Mouse (Mus musculus): ENCODE results near the gene Pla2g4e. TPM values are rescaled to one million over a fixed set of nuclear protein-coding genes. Genes with fewer than 3 reads are reported as not detected.

Pla2g4e gene
- 0.04 TPM in 1 of 2 replicates, not detected in the other for polyA plus RNA-seq (2016; fragmentation: Nextera tagmentation; extraction: Ambion mirVana)

DNA sequence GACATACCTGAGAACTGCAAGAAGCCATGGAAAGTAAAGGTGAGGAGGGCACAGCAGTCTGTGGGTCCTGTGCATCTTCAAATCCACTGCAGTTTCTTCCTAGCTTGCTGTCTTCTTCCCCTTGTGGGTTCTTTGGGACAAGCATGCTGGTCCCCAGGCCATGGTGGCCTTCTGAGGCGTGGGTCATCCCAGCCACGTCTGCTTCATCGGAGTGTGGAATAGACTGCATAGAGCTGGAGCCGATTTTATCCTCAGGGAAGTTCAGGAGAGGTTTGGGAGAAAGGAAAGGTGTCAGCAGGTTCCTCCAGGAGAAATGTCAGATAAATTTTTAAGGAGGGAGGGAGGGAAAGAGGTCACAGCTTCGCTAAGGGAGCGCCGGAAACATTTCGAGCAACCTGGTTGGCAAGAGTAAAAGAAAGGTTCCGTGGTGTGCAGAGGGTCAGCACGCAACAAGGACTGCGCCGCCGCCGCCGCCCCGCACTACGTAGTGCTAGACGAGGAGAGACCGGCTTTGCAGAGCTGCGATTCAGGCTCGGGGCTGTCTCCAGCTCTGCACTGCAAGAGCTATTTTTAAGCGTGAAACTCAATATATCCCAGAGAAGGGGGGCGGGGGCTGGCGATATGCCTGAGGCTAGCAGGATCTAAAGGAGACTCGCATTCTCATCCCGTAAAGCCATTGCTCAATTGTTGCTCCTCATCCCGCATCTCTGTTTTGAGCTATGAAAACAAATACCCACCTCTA, at the start of gene Pla2g4e:
Gene Pla2g4e (minus strand): TSS at position 657 of the 742 bp plus-strand sequence.
- WGBS, result 4% methylated on average over 27 of the region's 27 CpGs
- peak; percentile 40 for DNase-seq (ENCODE audit: extremely low spot score, low spot score)
- H3K4me1 ChIP-seq, result peaks cover 12% of the 10 kb centered on the region
- peak within 1 kb of the TSS; percentile 52 for H3K4me3 ChIP-seq
- peaks cover 44% of the 10 kb centered on the region for H3K27me3 ChIP-seq (ENCODE audit: poor library complexity, severe bottlenecking)
- peak within 1 kb of the TSS; percentile 32 for H3K27ac ChIP-seq
- no peaks in the 10 kb centered on the region for H3K9me3 ChIP-seq
- H3K36me3 ChIP-seq (replicated peaks), result no peaks in the 10 kb centered on the region

DNA sequence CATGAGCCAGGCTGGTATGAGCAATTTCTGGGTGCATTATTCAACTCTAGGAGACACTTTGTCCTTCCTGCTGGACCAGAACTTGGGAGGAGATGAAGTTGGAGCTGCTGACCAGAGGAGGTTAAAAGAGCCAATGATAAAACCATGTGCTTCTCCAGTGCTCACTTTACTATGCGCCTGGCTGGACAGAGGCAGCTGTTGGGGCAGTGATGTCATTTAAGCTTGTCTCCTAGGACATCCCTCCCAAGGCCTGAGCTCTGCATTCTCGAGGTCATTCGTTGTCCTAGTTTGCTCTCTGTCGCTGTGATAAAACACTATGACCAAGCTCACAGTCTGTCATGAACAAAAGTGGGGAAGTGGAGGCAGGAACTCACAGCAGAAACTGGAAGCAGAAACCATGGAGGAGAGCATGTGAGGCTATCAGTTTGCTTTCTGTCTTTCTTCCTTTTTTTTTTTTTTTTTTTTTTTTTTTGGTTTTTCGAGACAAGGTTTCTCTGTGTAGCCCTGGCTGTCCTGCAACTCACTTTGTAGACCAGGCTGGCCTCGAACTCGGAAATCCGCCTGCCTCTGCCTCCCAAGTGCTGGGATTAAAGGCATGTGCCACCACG, 46.4 kb upstream of the Pla2g4e start:
- H3K9me3 ChIP-seq, result no peaks in the 10 kb centered on the region
- H3K27ac ChIP-seq, result no peak overlapping the region
- WGBS, result 88% methylated on average over 9 of the region's 9 CpGs
- no peaks in the 10 kb centered on the region for H3K27me3 ChIP-seq (ENCODE audit: poor library complexity, severe bottlenecking)
- H3K4me3 ChIP-seq, result no peak overlapping the region
- no peaks in the 10 kb centered on the region for H3K4me1 ChIP-seq
- no peaks in the 10 kb centered on the region for H3K36me3 ChIP-seq (replicated peaks)
- DNase-seq (ENCODE audit: extremely low spot score, low spot score), result no peak

DNA sequence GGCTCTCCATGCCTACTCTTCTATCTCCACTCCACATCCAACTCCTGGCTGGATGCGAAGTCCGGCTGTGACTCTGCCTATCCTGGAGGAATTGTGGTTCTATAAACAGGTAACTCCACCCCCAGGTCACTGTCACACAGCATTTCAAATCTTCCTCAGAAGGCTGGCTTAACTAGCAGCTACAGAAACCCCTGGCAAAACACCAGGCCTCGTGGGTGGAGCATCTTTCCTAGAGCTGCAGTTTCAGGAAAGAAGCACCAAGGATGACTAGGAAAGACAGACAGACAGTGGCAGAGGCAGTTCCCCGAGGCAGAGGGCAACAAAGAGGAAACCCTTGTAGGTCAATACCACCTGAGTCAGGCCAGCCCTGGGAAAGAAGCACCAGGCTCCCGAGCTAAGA, 43.9 kb upstream of the Pla2g4e start, which contains the start of gene Pla2g4d:
Gene Pla2g4d (minus strand): TSS at position 203 of the 400 bp plus-strand sequence.
- no peak within 1 kb of the TSS for H3K4me3 ChIP-seq
- no peaks in the 10 kb centered on the region for H3K9me3 ChIP-seq
- no peaks in the 10 kb centered on the region for H3K4me1 ChIP-seq
- no peak for DNase-seq (ENCODE audit: extremely low spot score, low spot score)
- 77% methylated on average over 5 of the region's 5 CpGs for WGBS
- H3K27ac ChIP-seq, result no peak within 1 kb of the TSS
- no peaks in the 10 kb centered on the region for H3K27me3 ChIP-seq (ENCODE audit: poor library complexity, severe bottlenecking)
- H3K36me3 ChIP-seq (replicated peaks), result no peaks in the 10 kb centered on the region

DNA sequence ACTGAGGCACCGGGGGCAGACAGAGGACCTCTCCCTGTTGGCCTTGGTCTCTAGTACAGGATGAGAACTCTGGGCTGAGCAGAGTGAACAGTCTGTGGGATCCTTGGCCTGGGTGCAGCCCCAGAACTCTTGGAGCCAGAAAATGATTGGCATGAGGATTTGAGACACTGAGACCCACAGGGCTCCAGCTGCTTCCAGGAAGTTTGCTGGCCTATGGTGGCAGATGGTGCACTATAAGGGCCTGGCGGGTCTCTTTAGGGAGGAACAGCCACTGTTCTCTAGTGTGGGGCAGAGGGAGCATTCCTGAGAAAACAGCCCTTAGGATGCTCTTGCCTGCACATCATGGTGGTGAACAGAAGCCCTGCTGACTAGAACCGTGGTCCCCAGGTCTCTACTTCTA, 43.3 kb upstream of the Pla2g4e start:
- H3K4me1 ChIP-seq, result no peaks in the 10 kb centered on the region
- H3K27me3 ChIP-seq (ENCODE audit: poor library complexity, severe bottlenecking), result no peaks in the 10 kb centered on the region
- no peak overlapping the region for H3K4me3 ChIP-seq
- H3K9me3 ChIP-seq, result no peaks in the 10 kb centered on the region
- DNase-seq (ENCODE audit: extremely low spot score, low spot score), result no peak
- H3K36me3 ChIP-seq (replicated peaks), result no peaks in the 10 kb centered on the region
- no peak overlapping the region for H3K27ac ChIP-seq
- WGBS, result 90% methylated on average over 3 of the region's 3 CpGs

DNA sequence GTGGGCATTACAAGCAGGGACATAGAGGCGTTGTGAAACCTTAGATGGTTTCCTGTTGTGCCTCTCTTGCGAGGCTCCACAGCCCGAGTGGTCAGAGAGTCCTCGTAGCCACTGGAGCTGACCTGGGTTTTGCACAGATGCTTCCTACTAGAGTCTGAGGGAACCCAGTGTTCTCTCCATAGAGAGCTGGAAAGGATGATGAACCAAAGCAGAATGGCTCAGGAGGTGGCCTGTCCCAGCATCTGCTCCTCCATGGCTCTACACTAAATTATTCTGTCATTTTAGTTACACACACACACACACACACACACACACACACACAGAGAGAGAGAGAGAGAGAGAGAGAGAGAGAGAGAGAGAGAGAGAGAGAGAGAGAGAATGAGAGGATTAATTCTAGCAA, 40.5 kb upstream of the Pla2g4e start:
- H3K4me1 ChIP-seq, result no peaks in the 10 kb centered on the region
- H3K4me3 ChIP-seq, result no peak overlapping the region
- H3K27ac ChIP-seq, result no peak overlapping the region
- no peak for DNase-seq (ENCODE audit: extremely low spot score, low spot score)
- WGBS, result 85% methylated on average over 4 of the region's 4 CpGs
- no peaks in the 10 kb centered on the region for H3K36me3 ChIP-seq (replicated peaks)
- no peaks in the 10 kb centered on the region for H3K27me3 ChIP-seq (ENCODE audit: poor library complexity, severe bottlenecking)
- H3K9me3 ChIP-seq, result no peaks in the 10 kb centered on the region

DNA sequence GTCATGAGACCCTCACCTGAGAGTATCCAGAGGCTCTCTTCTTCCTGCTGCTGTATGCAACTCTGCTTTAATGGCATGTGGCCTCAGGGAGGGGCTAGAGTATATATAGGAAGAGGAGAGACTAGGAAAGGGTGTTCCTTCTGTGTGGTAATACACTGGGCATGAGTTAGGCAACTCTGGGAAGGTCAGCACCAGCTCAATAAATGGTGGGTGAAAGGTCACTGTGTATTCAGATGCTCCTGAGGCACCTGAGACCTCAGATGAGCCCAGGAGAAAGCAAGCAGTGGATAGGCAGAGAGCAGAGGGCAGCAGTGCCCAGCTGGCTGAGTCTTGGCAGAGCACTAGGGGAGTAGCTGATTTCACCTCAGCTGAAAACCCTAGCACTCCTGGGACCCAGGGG, 39.6 kb upstream of the Pla2g4e start:
- no peak overlapping the region for H3K27ac ChIP-seq
- H3K36me3 ChIP-seq (replicated peaks), result no peaks in the 10 kb centered on the region
- no peak overlapping the region for H3K4me3 ChIP-seq
- no peaks in the 10 kb centered on the region for H3K4me1 ChIP-seq
- no peaks in the 10 kb centered on the region for H3K9me3 ChIP-seq
- no peaks in the 10 kb centered on the region for H3K27me3 ChIP-seq (ENCODE audit: poor library complexity, severe bottlenecking)
- no peak for DNase-seq (ENCODE audit: extremely low spot score, low spot score)

DNA sequence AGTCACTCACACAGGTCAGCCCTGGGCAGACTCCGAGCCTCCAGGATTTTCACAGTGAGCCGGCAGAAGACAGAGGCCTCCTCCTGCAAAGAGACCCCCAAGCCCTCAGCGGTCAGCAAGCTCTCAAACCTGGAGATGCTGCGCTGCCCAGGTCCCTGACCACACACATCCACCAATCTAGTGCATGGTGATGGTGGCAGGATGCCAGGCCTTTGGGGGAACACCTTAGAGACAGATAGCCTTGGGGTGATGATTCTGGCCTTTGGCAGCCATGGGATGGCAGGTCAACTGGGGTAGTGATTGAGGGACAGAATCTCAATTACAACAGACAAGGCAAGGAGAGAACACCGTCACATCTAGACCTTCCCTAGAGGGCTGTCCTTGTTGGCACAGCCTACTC, 39.0 kb upstream of the Pla2g4e start:
- no peak for DNase-seq (ENCODE audit: extremely low spot score, low spot score)
- Histone ChIP-seq H3K36me3 (replicated peaks) (no peaks in the 10 kb centered on the region), H3K4me1 (no peaks in the 10 kb centered on the region), H3K27ac (no peak overlapping the region), H3K4me3 (no peak overlapping the region), H3K27me3 (ENCODE audit: poor library complexity, severe bottlenecking) (no peaks in the 10 kb centered on the region), H3K9me3 (no peaks in the 10 kb centered on the region)
- 86% methylated on average over 5 of the region's 5 CpGs for WGBS

DNA sequence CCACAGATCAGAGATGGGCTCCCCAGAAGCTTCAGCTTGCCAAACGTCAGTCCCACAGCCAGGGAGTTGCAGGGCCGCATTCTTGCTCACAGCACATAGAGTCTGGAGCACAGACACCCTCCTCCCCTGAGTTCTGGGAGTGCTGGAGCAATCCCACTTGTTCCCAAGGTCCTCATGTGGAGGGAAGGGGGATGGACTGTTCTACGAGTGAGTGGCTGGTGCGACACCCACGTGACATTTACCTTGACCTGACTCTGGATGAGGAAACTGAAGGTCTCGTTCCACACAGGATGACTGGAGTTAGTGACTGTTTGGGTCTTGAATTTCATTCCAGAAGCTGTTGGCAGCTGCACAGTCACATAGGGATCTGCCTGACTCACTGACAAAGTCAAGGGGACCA, 38.4 kb upstream of the Pla2g4e start:
- Histone ChIP-seq H3K27me3 (ENCODE audit: poor library complexity, severe bottlenecking) (no peaks in the 10 kb centered on the region), H3K9me3 (no peaks in the 10 kb centered on the region), H3K4me3 (no peak overlapping the region), H3K36me3 (replicated peaks) (no peaks in the 10 kb centered on the region), H3K27ac (no peak overlapping the region), H3K4me1 (no peaks in the 10 kb centered on the region)
- 60% methylated on average over 6 of the region's 6 CpGs for WGBS
- DNase-seq (ENCODE audit: extremely low spot score, low spot score), result no peak

DNA sequence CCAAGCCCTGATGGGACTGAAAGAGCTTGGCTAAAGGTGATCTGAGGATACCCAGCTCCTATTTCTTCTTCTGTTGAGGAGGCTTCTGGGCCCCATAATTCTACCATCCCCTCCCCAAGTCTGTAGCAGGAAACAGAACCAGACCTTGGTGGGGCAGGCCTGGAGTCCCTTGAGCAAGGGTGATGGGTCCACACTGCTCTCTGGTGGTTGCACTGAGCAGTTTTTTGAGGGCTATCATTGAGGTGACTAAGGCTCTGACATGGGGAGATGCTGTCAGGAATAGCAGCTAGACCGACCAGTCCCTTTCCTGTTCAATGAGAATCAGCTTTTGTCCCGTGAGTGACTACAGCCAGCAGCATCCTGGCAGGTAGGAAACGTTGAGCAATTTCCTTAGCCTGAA, 36.1 kb upstream of the Pla2g4e start:
- Histone ChIP-seq H3K27ac (no peak overlapping the region), H3K27me3 (ENCODE audit: poor library complexity, severe bottlenecking) (no peaks in the 10 kb centered on the region), H3K36me3 (replicated peaks) (no peaks in the 10 kb centered on the region), H3K4me1 (no peaks in the 10 kb centered on the region), H3K4me3 (no peak overlapping the region), H3K9me3 (no peaks in the 10 kb centered on the region)
- WGBS, result 61% methylated on average over 3 of the region's 3 CpGs
- DNase-seq (ENCODE audit: extremely low spot score, low spot score), result no peak

DNA sequence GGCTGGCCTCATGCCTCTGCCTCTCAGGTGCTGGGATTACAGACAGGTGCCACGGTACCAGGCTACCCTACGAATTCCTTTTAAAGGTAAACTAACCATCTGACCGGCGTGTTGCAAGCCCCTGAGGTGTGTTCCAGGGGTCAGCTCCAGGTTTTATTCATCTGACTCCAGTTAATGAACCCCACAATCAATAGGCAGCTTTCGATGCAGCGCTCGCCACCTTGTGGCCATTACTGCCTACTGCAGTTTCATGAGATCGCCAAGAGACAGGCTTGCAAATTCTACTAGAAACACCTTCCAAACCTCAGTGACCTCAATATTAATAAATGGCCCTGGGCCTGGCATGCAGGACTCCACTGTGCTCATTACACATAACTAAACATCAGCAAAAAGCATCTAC, 34.8 kb upstream of the Pla2g4e start:
- no peak overlapping the region for H3K27ac ChIP-seq
- H3K36me3 ChIP-seq (replicated peaks), result no peaks in the 10 kb centered on the region
- no peaks in the 10 kb centered on the region for H3K27me3 ChIP-seq (ENCODE audit: poor library complexity, severe bottlenecking)
- 19% methylated on average over 8 of the region's 8 CpGs for whole genome bisulfite sequencing
- peak; percentile 62 for DNase-seq (ENCODE audit: extremely low spot score, low spot score)
- no peaks in the 10 kb centered on the region for H3K4me1 ChIP-seq
- no peak overlapping the region for H3K4me3 ChIP-seq
- no peaks in the 10 kb centered on the region for H3K9me3 ChIP-seq

DNA sequence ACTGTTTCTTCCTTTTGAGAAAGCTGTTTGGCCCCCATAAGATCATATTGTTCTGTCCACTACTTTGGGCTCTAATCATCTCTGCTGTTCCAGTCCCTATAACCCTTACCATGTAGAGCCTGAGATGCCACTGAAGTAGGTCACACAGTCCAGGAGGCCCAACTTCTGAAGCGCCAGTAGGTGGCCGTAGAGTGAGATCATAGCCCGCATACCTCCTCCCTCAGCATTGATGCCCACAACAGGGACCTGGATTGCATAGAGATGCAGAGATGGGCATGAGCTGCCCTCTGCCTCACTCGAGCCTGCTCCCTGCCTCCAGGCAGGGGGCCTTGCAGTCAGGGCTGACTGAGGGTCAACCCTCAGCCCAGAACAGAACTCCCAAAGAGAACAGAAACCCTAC, 31.8 kb upstream of the Pla2g4e start:
- H3K27ac ChIP-seq, result no peak overlapping the region

DNA sequence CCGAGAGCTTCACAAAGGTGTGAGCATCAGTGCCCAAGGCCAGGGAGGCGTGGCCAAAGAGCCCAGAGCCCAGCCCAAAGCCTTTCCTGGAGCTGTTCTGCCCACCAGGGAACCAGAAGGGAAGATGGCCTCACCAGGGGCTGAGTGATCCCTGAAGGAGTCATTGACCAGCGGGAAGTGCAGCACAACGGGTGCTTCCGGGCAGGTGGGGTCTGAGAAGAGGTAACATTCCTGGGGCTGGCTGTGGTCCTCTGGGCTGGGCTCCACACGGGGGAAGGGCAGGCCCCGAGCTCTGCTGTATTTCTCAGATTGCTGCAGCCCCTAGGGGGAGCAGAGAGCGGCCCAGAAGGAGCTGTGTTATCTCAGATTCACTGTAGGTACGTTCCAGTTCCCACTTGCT, 23.5 kb upstream of the Pla2g4e start:
- H3K4me1 ChIP-seq, result peaks cover 12% of the 10 kb centered on the region
- peak overlapping the region; percentile 34 for H3K4me3 ChIP-seq
- DNase-seq (ENCODE audit: extremely low spot score, low spot score), result no peak
- H3K36me3 ChIP-seq (replicated peaks), result no peaks in the 10 kb centered on the region
- no peaks in the 10 kb centered on the region for H3K9me3 ChIP-seq
- H3K27me3 ChIP-seq (ENCODE audit: poor library complexity, severe bottlenecking), result no peaks in the 10 kb centered on the region
- peak overlapping the region; percentile 64 for H3K27ac ChIP-seq
- WGBS, result 2% methylated on average over 9 of the region's 9 CpGs

More for the DNA sequence above, 31.8 kb upstream of the Pla2g4e start:
- Histone ChIP-seq H3K36me3 (replicated peaks) (no peaks in the 10 kb centered on the region), H3K4me1 (no peaks in the 10 kb centered on the region), H3K4me3 (no peak overlapping the region), H3K27me3 (ENCODE audit: poor library complexity, severe bottlenecking) (no peaks in the 10 kb centered on the region), H3K9me3 (no peaks in the 10 kb centered on the region)
- WGBS, result 76% methylated on average over 4 of the region's 4 CpGs
- DNase-seq (ENCODE audit: extremely low spot score, low spot score), result no peak

DNA sequence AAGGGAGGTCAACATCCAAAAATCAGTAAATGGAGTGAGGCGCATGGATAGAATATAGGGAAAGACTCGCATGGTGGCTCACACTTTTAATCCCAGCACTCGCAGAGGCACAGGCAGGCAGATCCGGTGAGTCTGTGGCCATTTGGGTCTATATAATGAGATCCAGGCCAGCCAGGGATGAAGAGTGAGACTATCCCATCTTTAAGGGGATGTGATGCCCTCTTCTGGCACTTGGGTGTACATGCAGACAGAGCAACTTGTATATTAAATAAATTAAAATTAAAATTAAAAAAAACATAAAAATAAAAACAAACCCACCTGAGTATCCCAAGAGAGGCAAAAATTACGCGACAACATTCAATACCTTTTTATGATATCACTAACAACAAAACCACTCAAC, 20.4 kb upstream of the Pla2g4e start:
- peaks cover 12% of the 10 kb centered on the region for H3K4me1 ChIP-seq
- no peaks in the 10 kb centered on the region for H3K9me3 ChIP-seq
- no peaks in the 10 kb centered on the region for H3K27me3 ChIP-seq (ENCODE audit: poor library complexity, severe bottlenecking)
- DNase-seq (ENCODE audit: extremely low spot score, low spot score), result no peak
- 66% methylated on average over 6 of the region's 6 CpGs for WGBS
- no peak overlapping the region for H3K27ac ChIP-seq
- no peaks in the 10 kb centered on the region for H3K36me3 ChIP-seq (replicated peaks)
- no peak overlapping the region for H3K4me3 ChIP-seq
